Mouse (Mus musculus): Measurements from ENCODE around the gene Tmem206. TPM values are rescaled to one million over a fixed set of nuclear protein-coding genes. Genes with fewer than 3 reads are reported as not detected.

Gene Tmem206
- polyA plus RNA-seq, 1 experiment, result 22.2 TPM

- Histone ChIP-seq H3K4me3 (ENCODE audit: insufficient read depth, low read depth, low read length) (no peak overlapping the region), H3K27ac (ENCODE audit: insufficient read depth, low read depth, low read length) (no peak overlapping the region), H3K4me1 (ENCODE audit: control insufficient read depth, insufficient read depth, low read length) (peaks cover 5% of the 10 kb centered on the region; the same call in 1 of the 2 replicates), H3K27me3 (replicated peaks; ENCODE audit: control insufficient read depth, insufficient read depth, low read length) (no peaks in the 10 kb centered on the region), H3K36me3 (ENCODE audit: control insufficient read depth, insufficient read depth, low read length) (no peaks in the 10 kb centered on the region)
- no peak for TF ChIP-seq POLR2A (IDR thresholded peaks at IDR 0.05; ENCODE audit: low read depth, low read length)
- no peak for TF ChIP-seq CTCF (conservative IDR thresholded peaks at IDR 0.05; ENCODE audit: insufficient read depth, insufficient read length, low read depth, low read length)
- 76% methylated on average over 10 of the region's 10 CpGs for WGBS
- no peak for DNase-seq
These were observed 59.2 kb downstream of the Tmem206 start for GRCm38 (mm10) chr1:191384786-191385430.

GRCm38 (mm10) chr1:191391311-191391710 lies 65.6 kb downstream of the Tmem206 start:
- H3K4me3 ChIP-seq (ENCODE audit: insufficient read depth, low read depth, low read length), result no peak overlapping the region
- H3K27ac ChIP-seq (ENCODE audit: insufficient read depth, low read depth, low read length), result peak overlapping the region; percentile 22; the same call in 1 of the 2 replicates
- H3K36me3 ChIP-seq (ENCODE audit: control insufficient read depth, insufficient read depth, low read length), result no peaks in the 10 kb centered on the region
- H3K4me1 ChIP-seq (ENCODE audit: control insufficient read depth, insufficient read depth, low read length), result peaks cover 10% of the 10 kb centered on the region
- WGBS, result 5% methylated on average over 3 of the region's 3 CpGs
- H3K27me3 ChIP-seq (replicated peaks; ENCODE audit: control insufficient read depth, insufficient read depth, low read length), result no peaks in the 10 kb centered on the region
- peak; percentile 84 for DNase-seq
- TF ChIP-seq POLR2A (IDR thresholded peaks at IDR 0.05; ENCODE audit: low read depth, low read length), result no peak
- TF ChIP-seq CTCF (conservative IDR thresholded peaks at IDR 0.05; ENCODE audit: insufficient read depth, insufficient read length, low read depth, low read length), result 0 out of 2 replicates have a peak, but pooled peaks have one; percentile 9

- Histone ChIP-seq H3K4me1 (ENCODE audit: control insufficient read depth, insufficient read depth, low read length) (peaks cover 10% of the 10 kb centered on the region), H3K27me3 (replicated peaks; ENCODE audit: control insufficient read depth, insufficient read depth, low read length) (no peaks in the 10 kb centered on the region), H3K27ac (ENCODE audit: insufficient read depth, low read depth, low read length) (no peak overlapping the region), H3K36me3 (ENCODE audit: control insufficient read depth, insufficient read depth, low read length) (no peaks in the 10 kb centered on the region), H3K4me3 (ENCODE audit: insufficient read depth, low read depth, low read length) (no peak overlapping the region)
- DNase-seq, result no peak
- no peak for TF ChIP-seq CTCF (conservative IDR thresholded peaks at IDR 0.05; ENCODE audit: insufficient read depth, insufficient read length, low read depth, low read length)
- no peak for TF ChIP-seq POLR2A (IDR thresholded peaks at IDR 0.05; ENCODE audit: low read depth, low read length)
- 36% methylated on average over 3 of the region's 3 CpGs for WGBS
These were observed 67.8 kb downstream of the Tmem206 start for GRCm38 (mm10) chr1:191393536-191393935.

GRCm38 (mm10) chr1:191394126-191394525 lies 68.4 kb downstream of the Tmem206 start:
- 8% methylated on average over 2 of the region's 2 CpGs for WGBS
- DNase-seq, result peak; percentile 83

GRCm38 (mm10) chr1:191395200-191395599 lies 69.5 kb downstream of the Tmem206 start:
- H3K27me3 ChIP-seq (replicated peaks; ENCODE audit: control insufficient read depth, insufficient read depth, low read length), result no peaks in the 10 kb centered on the region
- TF ChIP-seq POLR2A (IDR thresholded peaks at IDR 0.05; ENCODE audit: low read depth, low read length) (no peak), CTCF (conservative IDR thresholded peaks at IDR 0.05; ENCODE audit: insufficient read depth, insufficient read length, low read depth, low read length) (no peak)
- H3K27ac ChIP-seq (ENCODE audit: insufficient read depth, low read depth, low read length), result peak overlapping the region; percentile 52; the same call in 1 of the 2 replicates
- no peak for DNase-seq
- 17% methylated on average over 1 of the region's 1 CpGs for WGBS
- no peaks in the 10 kb centered on the region for H3K36me3 ChIP-seq (ENCODE audit: control insufficient read depth, insufficient read depth, low read length)
- H3K4me1 ChIP-seq (ENCODE audit: control insufficient read depth, insufficient read depth, low read length), result peaks cover 10% of the 10 kb centered on the region
- H3K4me3 ChIP-seq (ENCODE audit: insufficient read depth, low read depth, low read length), result peak overlapping the region; percentile 100; the same call in 1 of the 2 replicates

More at GRCm38 (mm10) chr1:191394126-191394525, 68.4 kb downstream of the Tmem206 start:
- H3K27me3 ChIP-seq (replicated peaks; ENCODE audit: control insufficient read depth, insufficient read depth, low read length), result no peaks in the 10 kb centered on the region
- H3K36me3 ChIP-seq (ENCODE audit: control insufficient read depth, insufficient read depth, low read length), result no peaks in the 10 kb centered on the region
- no peak overlapping the region for H3K27ac ChIP-seq (ENCODE audit: insufficient read depth, low read depth, low read length)
- TF ChIP-seq POLR2A (IDR thresholded peaks at IDR 0.05; ENCODE audit: low read depth, low read length) (no peak), CTCF (conservative IDR thresholded peaks at IDR 0.05; ENCODE audit: insufficient read depth, insufficient read length, low read depth, low read length) (no peak)
- peaks cover 10% of the 10 kb centered on the region for H3K4me1 ChIP-seq (ENCODE audit: control insufficient read depth, insufficient read depth, low read length)
- H3K4me3 ChIP-seq (ENCODE audit: insufficient read depth, low read depth, low read length), result no peak overlapping the region; the same call in 1 of the 2 replicates

- 1% methylated on average over 42 of the region's 43 CpGs for WGBS
- Histone ChIP-seq H3K4me1 (ENCODE audit: control insufficient read depth, insufficient read depth, low read length) (peaks cover 10% of the 10 kb centered on the region), H3K4me3 (ENCODE audit: insufficient read depth, low read depth, low read length) (peak overlapping the region; percentile 100), H3K36me3 (ENCODE audit: control insufficient read depth, insufficient read depth, low read length) (no peaks in the 10 kb centered on the region), H3K27me3 (replicated peaks; ENCODE audit: control insufficient read depth, insufficient read depth, low read length) (no peaks in the 10 kb centered on the region), H3K27ac (ENCODE audit: insufficient read depth, low read depth, low read length) (peak overlapping the region; percentile 95)
- peak; percentile 64 for DNase-seq
- TF ChIP-seq CTCF (conservative IDR thresholded peaks at IDR 0.05; ENCODE audit: insufficient read depth, insufficient read length, low read depth, low read length), result no peak
These were observed 70.2 kb downstream of the Tmem206 start for GRCm38 (mm10) chr1:191395871-191396433.

GRCm38 (mm10) chr1:191396446-191396845 lies 70.7 kb downstream of the Tmem206 start:
- H3K27ac ChIP-seq (ENCODE audit: insufficient read depth, low read depth, low read length), result peak overlapping the region; percentile 95
- TF ChIP-seq POLR2A (IDR thresholded peaks at IDR 0.05; ENCODE audit: low read depth, low read length) (no peak), CTCF (conservative IDR thresholded peaks at IDR 0.05; ENCODE audit: insufficient read depth, insufficient read length, low read depth, low read length) (no peak)
- no peaks in the 10 kb centered on the region for H3K27me3 ChIP-seq (replicated peaks; ENCODE audit: control insufficient read depth, insufficient read depth, low read length)
- peak; percentile 74 for DNase-seq
- no peaks in the 10 kb centered on the region for H3K36me3 ChIP-seq (ENCODE audit: control insufficient read depth, insufficient read depth, low read length)
- H3K4me3 ChIP-seq (ENCODE audit: insufficient read depth, low read depth, low read length), result peak overlapping the region; percentile 100
- peaks cover 6% of the 10 kb centered on the region for H3K4me1 ChIP-seq (ENCODE audit: control insufficient read depth, insufficient read depth, low read length)
- WGBS, result under 1% methylated on average over 66 of the region's 74 CpGs

Data from kidney, adult 2 months (tissue).